Mouse (Mus musculus) gastrocnemius, postnatal 14 days (tissue): ENCODE data around the gene E130311K13Rik. TPM values are rescaled to one million over a fixed set of nuclear protein-coding genes. Genes with fewer than 3 reads are reported as not detected.
A peak's percentile ranks its signal among the peaks of the same experiment; 100 is the strongest.

Experiments
- DNase-seq: peaks from one replicate; pipeline ENCODE4 v3.0.0; 2021; ENCODE audit warnings: mixed read lengths
- intact Hi-C: fragments of 180-260 bp; cut with DNase I; formaldehyde crosslinking; loops from one replicate; pipeline ENCODE4 v1.15.1; 2025; ENCODE audit warnings: low total_unique reads
- total RNA-seq, 2 experiments: library from RNA; stranded (reverse); gene quantifications; 2 replicates each; pipeline ENCODE4 v1.2.3; 2021

The E130311K13Rik gene
- total RNA-seq, 2 experiments from 2014 or later, result 3.3 to 4.0 TPM

GRCm38 (mm10) chr3:63897177-63897576, 32.1 kb downstream of the E130311K13Rik start:
- no peak for DNase-seq
- intact Hi-C loops, result no loop called here

DNA sequence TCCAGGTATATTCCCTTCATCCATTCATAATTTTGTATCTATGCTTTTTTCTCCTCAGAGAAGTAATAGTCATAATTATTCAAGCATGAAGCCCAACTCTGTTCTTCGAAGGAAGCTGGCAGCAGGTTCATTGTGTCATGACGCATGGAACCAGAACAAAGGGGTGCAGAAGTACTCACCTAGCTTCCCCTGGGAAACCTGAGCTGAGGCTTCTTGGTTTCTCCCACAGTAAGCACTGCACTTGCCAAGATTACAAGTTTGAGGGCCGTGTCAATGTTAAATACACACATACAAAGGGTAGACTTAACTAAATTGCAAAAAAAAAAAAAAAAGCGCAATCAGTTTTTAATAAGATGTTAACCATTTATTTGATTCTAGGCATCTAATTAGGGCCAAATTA, 33.0 kb downstream of the E130311K13Rik start:
- intact Hi-C loops, result no loop called here
- DNase-seq, result no peak

DNA sequence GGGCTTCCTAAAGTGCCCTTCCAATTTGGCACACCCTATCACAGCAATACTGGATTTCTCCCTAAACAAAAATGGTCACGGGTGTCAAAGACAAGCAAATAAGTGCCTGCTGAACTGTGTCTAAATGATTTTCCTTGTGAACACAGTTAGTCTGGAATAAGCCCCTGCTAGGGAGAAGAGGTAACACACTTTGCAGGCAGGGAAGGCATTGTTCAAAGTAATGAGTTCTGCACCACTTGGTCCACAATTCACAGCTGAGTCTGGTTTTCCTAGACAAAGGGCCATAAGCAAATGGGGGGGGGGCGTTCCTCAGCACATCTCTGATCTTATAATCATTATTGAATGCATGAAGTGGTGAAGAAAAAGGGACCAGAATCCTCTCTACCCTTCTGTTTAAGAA, 33.5 kb downstream of the E130311K13Rik start:
- DNase-seq, result no peak
- intact Hi-C loops, result no loop called here

DNA sequence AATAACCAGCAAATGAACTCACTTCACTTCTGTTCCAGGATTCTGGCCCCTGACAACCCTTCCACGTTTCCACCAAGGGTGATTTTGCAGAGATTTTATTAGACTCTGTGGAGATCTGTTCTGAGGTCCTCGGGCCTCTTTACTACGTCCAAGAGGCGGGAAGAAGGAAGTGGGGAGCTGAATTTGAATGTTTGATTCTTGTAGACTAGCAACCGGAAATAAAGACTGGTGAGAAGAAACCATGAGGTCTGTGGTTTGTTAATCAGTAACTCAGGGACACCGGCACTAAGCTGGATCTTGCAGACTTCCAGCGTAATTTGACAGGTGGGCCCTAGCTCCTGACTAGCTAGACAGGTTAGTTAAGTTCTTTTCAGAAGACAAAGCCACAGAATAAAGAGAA, 35.6 kb downstream of the E130311K13Rik start:
- DNase-seq, result no peak
- intact Hi-C loops, result no loop called here

DNA sequence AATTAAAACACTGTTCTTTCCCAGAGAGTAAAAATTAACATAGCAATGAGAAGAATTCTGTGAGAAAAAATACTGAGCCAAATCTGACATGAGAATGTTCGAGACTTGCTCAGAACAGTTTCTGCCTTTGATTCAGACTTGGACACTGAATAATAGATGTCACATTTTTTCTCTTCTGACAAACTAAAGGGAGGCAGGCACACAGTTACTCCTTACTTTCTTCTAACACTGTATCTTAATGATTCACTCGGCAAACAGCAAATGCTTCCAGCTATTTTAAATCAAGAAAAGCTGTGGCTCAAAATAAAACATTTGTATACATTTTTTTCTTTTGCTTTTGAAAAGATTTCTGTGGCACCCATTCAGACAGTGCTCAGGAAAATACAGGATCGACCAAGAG, 37.1 kb downstream of the E130311K13Rik start:
- intact Hi-C loops, result no loop called here
- DNase-seq, result no peak

- intact Hi-C loops, result no loop called here
- DNase-seq, result no peak
These were observed 48.2 kb downstream of the E130311K13Rik start for GRCm38 (mm10) chr3:63881065-63881464.

DNA sequence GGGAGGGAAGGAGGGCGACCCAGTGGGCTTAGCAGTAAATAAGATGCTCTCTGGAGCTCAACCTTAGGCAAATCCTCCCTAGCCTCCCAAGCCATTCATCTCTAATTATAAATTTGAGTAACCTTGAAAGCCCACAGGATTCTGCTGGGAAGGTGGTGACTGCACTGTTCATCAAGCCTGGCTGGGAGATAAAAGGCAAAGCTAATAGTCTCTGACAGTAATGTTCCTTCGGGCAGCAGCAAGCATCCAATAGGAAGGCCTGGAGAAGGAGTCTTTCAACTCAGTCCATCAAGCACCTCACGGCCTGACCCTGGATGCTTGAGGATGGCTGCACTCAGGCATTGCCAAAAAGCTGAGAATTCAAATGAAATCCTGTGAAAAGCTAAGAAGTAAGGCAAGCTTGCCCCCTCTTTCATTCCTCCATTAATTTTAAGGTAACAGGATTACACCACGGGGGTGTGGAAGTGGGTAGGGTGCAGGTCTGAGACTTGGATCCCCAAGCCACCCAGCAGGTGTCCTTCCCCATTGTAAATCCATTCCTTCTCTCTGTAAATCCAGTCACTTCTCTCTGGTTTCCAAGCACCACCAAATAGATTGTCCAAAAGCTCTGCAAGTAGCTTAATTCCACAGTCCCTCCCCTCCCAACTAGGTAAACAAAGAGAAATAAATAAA, 50.1 kb downstream of the E130311K13Rik start:
- no peak for DNase-seq
- intact Hi-C loops, result no loop called here

GRCm38 (mm10) chr3:63872818-63873217, 56.5 kb downstream of the E130311K13Rik start:
- no peak for DNase-seq
- intact Hi-C loops, result no loop called here

- no peak for DNase-seq
- intact Hi-C loops, result no loop called here
These were observed 58.0 kb downstream of the E130311K13Rik start for GRCm38 (mm10) chr3:63871249-63871648.

DNA sequence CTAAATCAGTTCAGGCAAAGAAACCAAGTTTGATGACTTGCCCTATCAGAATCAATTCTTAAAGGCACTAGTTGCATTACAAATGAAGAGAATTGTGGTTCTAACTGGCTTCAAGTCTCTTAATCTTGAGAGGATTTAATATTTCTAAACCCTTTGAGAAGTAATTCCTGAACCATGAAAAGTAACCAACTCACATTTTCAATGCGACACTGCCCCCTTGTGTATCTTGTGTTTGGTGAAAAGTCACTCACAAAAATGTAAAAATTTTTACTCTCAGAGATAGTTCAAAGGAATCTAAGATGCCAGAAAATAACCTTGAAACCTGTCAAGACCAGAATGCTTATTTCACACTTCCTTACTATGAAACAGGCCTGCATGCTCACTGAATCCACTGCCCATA, 61.0 kb downstream of the E130311K13Rik start:
- intact Hi-C loops, result loop anchor here (5.0 kb wide), 1 partner anchor 296 kb away; no protein-coding TSS in a partner anchor
- peak; percentile 10 for DNase-seq

- intact Hi-C loops, result loop anchor here (5.0 kb wide), 1 partner anchor 293 kb away; no protein-coding TSS in a partner anchor
- DNase-seq, result no peak
These were observed 64.2 kb downstream of the E130311K13Rik start for GRCm38 (mm10) chr3:63865069-63865468.

Other genes with a start within 250 kb of the E130311K13Rik start
- under 1 TPM in 1 of 2 experiments, not detected in 1; 0.10 TPM for gene Plch1, start 30.0 kb downstream of the E130311K13Rik start, total RNA-seq
- 1 to 10 TPM; 5.8 to 7.0 TPM for gene Slc33a1, start 35.3 kb upstream of the E130311K13Rik start, total RNA-seq
- 10 to 100 TPM; 12.7 to 13.3 TPM for gene Gmps, start 46.6 kb upstream of the E130311K13Rik start, total RNA-seq
- under 1 TPM; 0.12 to 0.16 TPM for gene Vmn2r1, start 152.1 kb upstream of the E130311K13Rik start, total RNA-seq
- not detected for gene Vmn2r2, start 212.5 kb upstream of the E130311K13Rik start, total RNA-seq